Mouse (Mus musculus): Measurements from ENCODE around the gene Cuedc1. TPM values are rescaled to one million over a fixed set of nuclear protein-coding genes. Genes with fewer than 3 reads are reported as not detected.
"Not testable (repeated sequence)": the region's sequence is repeated elsewhere in the genome, so short reads cannot be mapped to it uniquely, and the experiment has no call there.

Gene Cuedc1
- polyA plus RNA-seq, 1 experiment: 21.9 TPM

DNA sequence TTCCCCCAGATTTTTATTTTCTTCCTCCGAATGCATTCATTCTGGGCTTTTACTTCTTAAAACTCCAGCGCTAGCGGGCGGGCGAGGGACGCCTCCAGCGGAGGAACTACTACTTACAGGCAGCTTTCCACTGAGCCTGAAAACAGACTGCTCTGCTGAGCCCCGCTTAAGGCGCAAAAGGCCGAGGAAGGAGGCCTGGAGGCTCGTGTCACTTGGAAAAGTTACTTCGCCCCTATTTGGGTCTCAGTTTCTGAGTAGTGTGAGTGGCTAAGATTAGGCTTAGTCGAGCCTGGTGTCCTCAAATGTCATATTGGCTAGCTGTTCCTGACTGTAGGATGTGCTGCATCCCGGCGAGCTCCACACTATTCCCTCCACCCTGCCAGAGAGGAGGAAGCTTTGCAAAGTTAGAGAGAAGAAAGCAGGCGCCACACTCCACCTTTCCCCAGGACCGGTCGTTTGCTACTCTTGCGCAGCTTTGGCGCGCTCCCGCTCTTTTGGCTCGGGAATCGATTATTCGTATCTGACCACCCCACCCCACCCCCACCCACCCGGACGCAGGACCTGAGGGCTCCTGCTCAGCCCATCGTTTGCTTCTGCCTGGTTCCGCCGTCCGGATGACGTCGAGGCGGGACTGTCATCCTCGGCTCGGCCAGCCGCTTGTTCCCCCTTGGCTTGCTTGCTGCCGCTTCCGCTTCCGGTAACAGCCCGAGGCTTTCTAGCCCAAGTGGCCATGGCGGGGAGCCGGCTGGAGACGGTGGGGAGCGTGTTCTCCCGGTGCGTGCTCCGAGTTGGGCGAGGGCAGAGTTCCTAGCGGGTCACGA is 106.1 kb downstream of the Cuedc1 start, which contains the start of gene Mrps23:
Gene Mrps23, plus strand, starts transcription at position 677 of the 821 bp plus-strand sequence.
- Histone ChIP-seq H3K4me1 (ENCODE audit: control insufficient read depth, insufficient read depth, low read length) (no peaks in the 10 kb centered on the region), H3K4me3 (ENCODE audit: low read depth, low read length) (peak within 1 kb of the TSS; percentile 92), H3K27me3 (ENCODE audit: control insufficient read depth, insufficient read depth, low read length, poor library complexity, severe bottlenecking) (no peaks in the 10 kb centered on the region), H3K9me3 (replicated peaks; ENCODE audit: control insufficient read depth, insufficient read depth, low read length, poor library complexity, severe bottlenecking) (no peaks in the 10 kb centered on the region), H3K27ac (ENCODE audit: insufficient read depth, low read length) (peak within 1 kb of the TSS; percentile 78), H3K9ac (ENCODE audit: low read depth, poor library complexity, severe bottlenecking) (peak within 1 kb of the TSS; percentile 57), H3K36me3 (ENCODE audit: control insufficient read depth, insufficient read depth, low read length, poor library complexity, severe bottlenecking) (peaks cover 5% of the 10 kb centered on the region; the same call in 1 of the 2 replicates)
- TF ChIP-seq CTCF (IDR thresholded peaks at IDR 0.05; ENCODE audit: low read depth, low read length) (peak; percentile 11), POLR2A (IDR thresholded peaks at IDR 0.05; ENCODE audit: insufficient read depth, low read length) (peak; percentile 54), EP300 (IDR thresholded peaks at IDR 0.05; ENCODE audit: insufficient read depth, low read depth, low read length) (peak; percentile 79; the same call in 1 of the 2 replicates)

GRCm38 (mm10) chr11:88204593-88205368 is 106.9 kb downstream of the Cuedc1 start:
- Histone ChIP-seq H3K9ac (ENCODE audit: low read depth, poor library complexity, severe bottlenecking) (peak overlapping the region; percentile 57), H3K27me3 (ENCODE audit: control insufficient read depth, insufficient read depth, low read length, poor library complexity, severe bottlenecking) (no peaks in the 10 kb centered on the region), H3K4me1 (ENCODE audit: control insufficient read depth, insufficient read depth, low read length) (no peaks in the 10 kb centered on the region), H3K4me3 (ENCODE audit: low read depth, low read length) (peak overlapping the region; percentile 81), H3K27ac (ENCODE audit: insufficient read depth, low read length) (no peak overlapping the region), H3K36me3 (ENCODE audit: control insufficient read depth, insufficient read depth, low read length, poor library complexity, severe bottlenecking) (peaks cover 6% of the 10 kb centered on the region), H3K9me3 (replicated peaks; ENCODE audit: control insufficient read depth, insufficient read depth, low read length, poor library complexity, severe bottlenecking) (no peaks in the 10 kb centered on the region)
- TF ChIP-seq POLR2A (IDR thresholded peaks at IDR 0.05; ENCODE audit: insufficient read depth, low read length): no peak
- TF ChIP-seq EP300 (IDR thresholded peaks at IDR 0.05; ENCODE audit: insufficient read depth, low read depth, low read length): no peak
- no peak for TF ChIP-seq CTCF (IDR thresholded peaks at IDR 0.05; ENCODE audit: low read depth, low read length)

GRCm38 (mm10) chr11:88206576-88206975 is 108.7 kb downstream of the Cuedc1 start:
- H3K36me3 ChIP-seq (ENCODE audit: control insufficient read depth, insufficient read depth, low read length, poor library complexity, severe bottlenecking): peaks cover 18% of the 10 kb centered on the region
- not testable (repeated sequence) for H3K9ac ChIP-seq (ENCODE audit: low read depth, poor library complexity, severe bottlenecking); H3K4me1 ChIP-seq (ENCODE audit: control insufficient read depth, insufficient read depth, low read length); H3K4me3 ChIP-seq (ENCODE audit: low read depth, low read length); H3K9me3 ChIP-seq (replicated peaks; ENCODE audit: control insufficient read depth, insufficient read depth, low read length, poor library complexity, severe bottlenecking); H3K27ac ChIP-seq (ENCODE audit: insufficient read depth, low read length); H3K27me3 ChIP-seq (ENCODE audit: control insufficient read depth, insufficient read depth, low read length, poor library complexity, severe bottlenecking)

GRCm38 (mm10) chr11:88207697-88208096 is 109.8 kb downstream of the Cuedc1 start:
- Histone ChIP-seq H3K9me3 (replicated peaks; ENCODE audit: control insufficient read depth, insufficient read depth, low read length, poor library complexity, severe bottlenecking) (no peaks in the 10 kb centered on the region), H3K9ac (ENCODE audit: low read depth, poor library complexity, severe bottlenecking) (no peak overlapping the region), H3K4me3 (ENCODE audit: low read depth, low read length) (no peak overlapping the region), H3K36me3 (ENCODE audit: control insufficient read depth, insufficient read depth, low read length, poor library complexity, severe bottlenecking) (peaks cover 18% of the 10 kb centered on the region), H3K27ac (ENCODE audit: insufficient read depth, low read length) (no peak overlapping the region), H3K4me1 (ENCODE audit: control insufficient read depth, insufficient read depth, low read length) (no peaks in the 10 kb centered on the region), H3K27me3 (ENCODE audit: control insufficient read depth, insufficient read depth, low read length, poor library complexity, severe bottlenecking) (no peaks in the 10 kb centered on the region)
- no peak for TF ChIP-seq POLR2A (IDR thresholded peaks at IDR 0.05; ENCODE audit: insufficient read depth, low read length)
- TF ChIP-seq EP300 (IDR thresholded peaks at IDR 0.05; ENCODE audit: insufficient read depth, low read depth, low read length): no peak
- TF ChIP-seq CTCF (IDR thresholded peaks at IDR 0.05; ENCODE audit: low read depth, low read length): no peak

GRCm38 (mm10) chr11:88211824-88212582 is 114.1 kb downstream of the Cuedc1 start:
- no peak overlapping the region for H3K9ac ChIP-seq (ENCODE audit: low read depth, poor library complexity, severe bottlenecking)
- H3K4me3 ChIP-seq (ENCODE audit: low read depth, low read length): no peak overlapping the region
- no peak overlapping the region for H3K27ac ChIP-seq (ENCODE audit: insufficient read depth, low read length)
- no peaks in the 10 kb centered on the region for H3K27me3 ChIP-seq (ENCODE audit: control insufficient read depth, insufficient read depth, low read length, poor library complexity, severe bottlenecking)
- no peaks in the 10 kb centered on the region for H3K9me3 ChIP-seq (replicated peaks; ENCODE audit: control insufficient read depth, insufficient read depth, low read length, poor library complexity, severe bottlenecking)
- no peaks in the 10 kb centered on the region for H3K4me1 ChIP-seq (ENCODE audit: control insufficient read depth, insufficient read depth, low read length)
- TF ChIP-seq EP300 (IDR thresholded peaks at IDR 0.05; ENCODE audit: insufficient read depth, low read depth, low read length) (no peak), CTCF (IDR thresholded peaks at IDR 0.05; ENCODE audit: low read depth, low read length) (no peak), POLR2A (IDR thresholded peaks at IDR 0.05; ENCODE audit: insufficient read depth, low read length) (no peak)
- peaks cover 13% of the 10 kb centered on the region; the same call in 1 of the 2 replicates for H3K36me3 ChIP-seq (ENCODE audit: control insufficient read depth, insufficient read depth, low read length, poor library complexity, severe bottlenecking)
